Mouse (Mus musculus) NIH3T3 (cell line): ENCODE data around the gene Olfr1380.
"Not testable (repeated sequence)": the region's sequence is repeated elsewhere in the genome, so short reads cannot be mapped to it uniquely, and the experiment has no call there.

Experiments used
- DNase-seq: peaks from one replicate; pipeline ENCODE4 v3.0.0-alpha.2; 2012; ENCODE audit warnings: low read depth

Gene Olfr1380

GRCm38 (mm10) chr11:49556578-49556977 lies at the start of gene Olfr1380:
TSS of gene Olfr1380 (plus strand) at chr11:49556878.
- DNase-seq: not testable (repeated sequence)

- no peak for DNase-seq
These were observed 38.6 kb upstream of the Olfr1380 start for GRCm38 (mm10) chr11:49518086-49518485.

DNA sequence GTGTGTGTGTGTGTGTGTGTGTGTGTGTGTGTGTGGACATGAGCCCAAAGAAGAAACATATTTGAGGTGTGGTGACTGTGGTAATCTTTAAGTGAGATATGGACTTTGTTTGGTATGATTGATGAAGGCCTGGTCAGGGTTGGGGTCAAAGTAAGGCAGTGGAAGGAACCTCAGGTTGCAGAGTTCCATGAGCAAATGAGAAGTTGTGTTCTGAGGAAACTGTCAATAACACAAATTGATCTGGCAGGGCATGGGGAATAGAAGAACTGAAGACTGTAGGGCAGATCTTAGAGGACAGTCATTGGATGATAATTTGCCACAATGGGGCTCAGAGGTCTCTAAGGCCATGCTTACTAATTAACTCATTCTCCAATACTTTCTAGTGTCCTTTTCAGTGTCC lies 37.3 kb upstream of the Olfr1380 start, which contains the start of gene Olfr1383:
Gene Olfr1383 (plus strand): TSS at position 301 of the 400 bp plus-strand sequence.
- DNase-seq: no peak

GRCm38 (mm10) chr11:49527947-49528346 lies 28.7 kb upstream of the Olfr1380 start, which contains the start of gene Olfr1382:
TSS of gene Olfr1382 (plus strand) at chr11:49528247.
- DNase-seq: no peak

DNA sequence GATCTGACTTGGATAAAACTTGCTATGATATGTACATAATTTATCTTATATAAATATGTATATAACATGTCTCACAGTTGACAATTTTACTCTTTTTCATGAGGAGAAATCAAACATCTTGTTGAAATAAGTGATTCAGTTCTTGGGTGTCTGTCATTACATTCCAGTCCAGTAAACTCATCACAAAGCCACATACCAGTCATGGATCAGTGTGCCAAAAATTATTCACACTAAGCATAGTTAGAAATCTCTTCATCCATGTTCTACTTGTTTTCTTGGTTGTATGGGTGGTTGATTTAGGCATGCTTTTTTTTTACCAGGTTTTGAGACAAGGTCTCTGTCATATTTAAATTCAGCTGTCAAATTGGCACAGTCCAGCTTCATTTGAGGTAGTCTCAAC lies 23.9 kb upstream of the Olfr1380 start:
- DNase-seq: peak; percentile 7

GRCm38 (mm10) chr11:49536631-49537030 lies 20.0 kb upstream of the Olfr1380 start:
- DNase-seq: peak; percentile 24

GRCm38 (mm10) chr11:49543149-49543548 lies 13.5 kb upstream of the Olfr1380 start, which contains the start of gene Olfr1381:
TSS of gene Olfr1381 (plus strand) at chr11:49543449.
- not testable (repeated sequence) for DNase-seq

DNA sequence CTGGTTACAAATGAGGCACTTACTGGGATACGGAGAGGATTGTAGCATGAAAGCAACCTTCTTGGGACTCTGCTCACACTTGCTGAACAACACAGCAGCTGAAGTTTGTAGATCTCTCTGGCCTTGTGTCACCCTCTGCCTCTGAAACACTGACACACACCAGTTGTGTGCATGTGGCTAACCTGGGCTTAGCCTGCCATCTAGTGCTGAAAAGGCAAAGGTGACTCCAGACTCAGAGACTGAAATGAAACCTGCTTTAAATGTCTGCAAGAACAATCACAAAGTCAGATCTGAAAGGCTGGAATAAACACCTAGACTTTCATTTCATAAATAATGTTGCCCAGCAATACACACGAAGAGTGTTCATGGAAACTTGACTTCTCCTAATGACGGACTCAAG lies 2.6 kb upstream of the Olfr1380 start:
- DNase-seq: peak; percentile 17

DNA sequence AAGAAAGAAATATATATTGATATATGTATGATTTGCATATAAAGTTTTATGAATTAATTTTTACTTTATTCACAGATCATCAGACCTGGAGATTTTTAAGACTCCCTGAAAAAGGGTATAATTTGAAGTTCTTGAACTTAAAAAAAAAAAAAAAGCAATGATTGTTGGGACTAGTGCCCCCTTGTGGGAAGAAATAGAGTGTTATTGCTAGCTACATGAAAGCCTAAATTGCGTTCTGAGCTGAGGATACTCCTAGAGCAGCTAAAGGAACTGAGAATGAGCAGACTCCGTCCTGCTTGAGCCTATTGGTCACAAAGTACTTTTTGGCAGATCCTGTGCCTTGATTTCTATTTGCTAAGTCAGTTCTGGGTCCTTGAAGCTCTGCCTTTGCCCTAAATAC lies 18.4 kb downstream of the Olfr1380 start:
- peak; percentile 53 for DNase-seq

- DNase-seq: not testable (repeated sequence)
These were observed 23.8 kb downstream of the Olfr1380 start for GRCm38 (mm10) chr11:49580452-49580851.

GRCm38 (mm10) chr11:49590213-49590612 lies 33.5 kb downstream of the Olfr1380 start:
- DNase-seq: no peak

GRCm38 (mm10) chr11:49597149-49597548 lies 40.5 kb downstream of the Olfr1380 start:
- not testable (repeated sequence) for DNase-seq

- DNase-seq: not testable (repeated sequence)
These were observed 51.6 kb downstream of the Olfr1380 start for GRCm38 (mm10) chr11:49608306-49608705.

DNA sequence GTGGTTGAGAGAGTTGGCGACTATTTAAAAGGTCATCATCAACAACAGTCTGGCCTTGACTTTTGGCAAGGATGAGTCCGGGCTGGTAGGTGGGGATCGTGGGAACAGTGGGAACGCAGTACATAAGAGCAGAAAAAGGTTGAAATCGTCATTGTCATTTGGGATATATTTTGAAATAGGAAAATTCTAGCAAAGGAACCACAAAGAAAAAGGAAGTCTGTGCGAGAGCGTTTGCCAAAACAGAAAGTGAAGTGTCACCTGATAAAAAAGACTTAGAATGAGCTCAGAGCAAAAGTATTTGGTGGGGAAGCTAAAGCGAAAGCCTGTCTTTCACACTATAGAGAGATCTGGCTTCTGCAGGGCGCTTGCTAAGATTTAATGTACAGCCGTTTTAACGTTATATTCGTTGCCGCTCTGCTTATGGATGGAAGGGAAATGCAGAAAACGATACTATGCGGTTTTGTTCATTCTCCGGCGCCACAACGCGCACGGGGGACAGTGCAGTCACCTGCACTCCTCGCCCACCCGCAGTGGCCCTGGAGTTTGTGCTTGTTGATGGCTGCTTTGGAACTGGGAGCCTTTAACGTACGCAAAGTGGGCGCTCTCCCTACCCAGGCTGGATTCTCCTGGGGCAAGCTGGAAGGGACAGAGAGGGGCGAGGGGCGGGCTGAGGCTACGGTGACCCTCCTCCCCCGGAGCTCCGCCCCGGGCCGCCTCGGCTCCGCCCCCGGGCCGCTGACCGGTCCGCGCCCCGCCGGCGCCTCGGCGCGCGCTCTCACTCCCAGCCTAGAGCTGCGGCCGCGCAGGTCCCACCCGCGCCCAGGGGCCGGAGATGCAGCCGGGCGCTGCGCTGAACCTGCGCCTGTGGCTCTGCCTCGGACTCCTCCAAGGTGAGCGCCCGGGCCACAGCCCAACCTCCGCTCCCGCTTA lies 52.5 kb downstream of the Olfr1380 start, which contains the start of gene Flt4:
Gene Flt4 (plus strand): TSS at position 326 of the 930 bp plus-strand sequence.
- DNase-seq: not testable (repeated sequence)

- not testable (repeated sequence) for DNase-seq
These were observed 53.5 kb downstream of the Olfr1380 start for GRCm38 (mm10) chr11:49609868-49610824.

DNA sequence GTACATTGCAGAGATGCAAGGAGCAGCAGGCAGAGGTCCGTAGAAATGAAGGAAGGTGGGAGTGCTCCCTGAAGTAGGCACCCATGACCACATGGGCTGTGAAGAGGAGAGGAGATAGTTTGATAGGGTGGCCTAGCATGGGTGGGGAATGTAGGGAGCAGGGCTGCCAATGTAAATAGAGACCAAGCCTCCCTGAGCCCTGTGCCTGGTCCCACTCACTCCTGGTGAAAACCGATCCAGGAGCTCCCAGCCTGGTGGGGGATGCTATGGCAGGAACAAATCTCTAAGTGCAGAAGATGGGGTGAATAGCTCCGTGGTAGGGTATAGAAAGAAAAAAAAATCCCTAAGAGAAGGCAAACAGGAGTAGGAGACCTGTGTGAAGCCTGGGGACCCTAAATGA lies 54.7 kb downstream of the Olfr1380 start:
- not testable (repeated sequence) for DNase-seq

GRCm38 (mm10) chr11:49612154-49612553 lies 55.5 kb downstream of the Olfr1380 start:
- DNase-seq: no peak

- DNase-seq: no peak
These were observed 56.7 kb downstream of the Olfr1380 start for GRCm38 (mm10) chr11:49613349-49613748.
